Mouse (Mus musculus) myocyte (in vitro differentiated cells): Measurements from ENCODE around the gene Gnptg.

ENCODE experiments used
- MYOD1 ChIP-seq, 3 experiments: IDR thresholded peaks; one replicate each; pipeline ENCODE4 v1.6.1; 2011; ENCODE audit warnings: control low read depth in 2 of 3, low read depth in 2 of 3, mild to moderate bottlenecking in 2 of 3, moderate library complexity in 1 of 3; ENCODE audit not compliant: insufficient read length in 2 of 3, control insufficient read depth in 1 of 3
- POLR2A ChIP-seq: IDR thresholded peaks from one replicate; pipeline ENCODE4 v1.6.1; 2011; ENCODE audit warnings: low read depth, mild to moderate bottlenecking, control low read depth, moderate library complexity; ENCODE audit not compliant: insufficient read length
- POLR2AphosphoS2 ChIP-seq: IDR thresholded peaks from one replicate; pipeline ENCODE4 v1.6.1; 2011; ENCODE audit warnings: low read depth, control low read depth; ENCODE audit not compliant: insufficient read length
- REST ChIP-seq: IDR thresholded peaks from one replicate; pipeline ENCODE4 v1.6.1; 2011; ENCODE audit warnings: mild to moderate bottlenecking, control low read depth, moderate library complexity; ENCODE audit not compliant: insufficient read depth, insufficient read length
- TCF3 ChIP-seq: IDR thresholded peaks from one replicate; pipeline ENCODE4 v1.6.1; 2011; ENCODE audit warnings: low read depth, control low read depth; ENCODE audit not compliant: insufficient read length

DNA sequence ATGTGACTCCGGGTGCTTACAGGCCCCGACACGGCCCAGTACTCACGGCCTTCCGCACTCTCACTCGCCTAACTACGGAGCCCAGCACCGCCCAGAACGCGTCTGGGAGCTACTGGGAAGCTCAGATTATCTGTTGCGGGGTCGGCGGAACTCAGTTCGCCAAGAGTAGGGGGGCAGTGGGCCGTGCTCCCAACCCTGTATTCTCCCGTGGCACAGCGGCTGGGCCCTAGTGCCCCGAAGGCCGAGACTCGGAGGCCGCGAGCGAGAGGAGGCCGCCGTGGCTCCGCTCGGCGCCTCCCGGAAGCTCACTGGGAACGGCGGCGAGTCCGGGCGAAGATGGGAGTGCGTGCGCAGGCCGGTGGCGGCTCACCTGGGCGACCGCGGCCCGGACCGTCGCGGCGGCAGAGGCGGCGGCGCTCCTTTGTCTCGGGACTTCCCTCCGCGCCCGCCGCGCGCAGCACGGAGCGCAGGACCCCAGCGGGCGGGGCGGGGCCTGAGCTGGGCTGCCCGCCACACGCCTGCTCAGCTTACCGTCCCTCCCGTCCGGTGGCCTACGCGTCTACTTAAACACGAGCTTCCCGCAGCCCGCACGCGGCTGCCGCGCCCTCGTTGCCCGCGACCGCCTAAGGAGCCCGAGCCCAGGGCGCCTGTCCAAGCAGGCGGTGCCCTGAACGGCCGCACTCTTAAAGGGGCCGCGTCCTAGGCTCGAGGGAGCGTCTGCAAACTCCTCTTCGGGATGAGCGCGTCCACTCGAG lies 33.2 kb upstream of the Gnptg start:
- TF ChIP-seq POLR2A (peak; percentile 95), POLR2AphosphoS2 (peak; percentile 85), MYOD1 (IDR thresholded peaks at IDR 0.05; ENCODE audit: control insufficient read depth in 1 of 3, insufficient read length in 2 of 3, low read depth in 2 of 3) (no peak), REST (no peak), TCF3 (peak; percentile 15)
